Mouse (Mus musculus) right cerebral cortex, postnatal 25 days (tissue): ENCODE results near the gene Ssrp1.
A peak's percentile ranks its signal among the peaks of the same experiment; 100 is the strongest.

Experiments used
- DNase-seq: peaks from one replicate; pipeline ENCODE4 v3.0.0; 2022

Gene Ssrp1

GRCm38 (mm10) chr2:85037047-85038026 lies at the start of gene Ssrp1, which contains the start of gene P2rx3:
Gene Ssrp1, plus strand, starts transcription at chr2:85037234.
Gene P2rx3, minus strand, starts transcription at chr2:85037462.
- DNase-seq, result peak; percentile 90

GRCm38 (mm10) chr2:84987930-84988329 lies 49.1 kb upstream of the Ssrp1 start, which contains the start of gene Prg3:
Gene Prg3, plus strand, starts transcription at chr2:84988215.
- DNase-seq, result no peak

GRCm38 (mm10) chr2:84996376-84996775 lies 40.7 kb upstream of the Ssrp1 start:
- DNase-seq, result no peak

GRCm38 (mm10) chr2:84999486-85000181 lies 37.4 kb upstream of the Ssrp1 start:
- no peak for DNase-seq

- DNase-seq, result no peak
Measured at GRCm38 (mm10) chr2:85001497-85001896, 35.5 kb upstream of the Ssrp1 start.

- DNase-seq, result no peak
Measured at GRCm38 (mm10) chr2:85002575-85002974, 34.5 kb upstream of the Ssrp1 start.

- DNase-seq, result peak; percentile 41
Measured at GRCm38 (mm10) chr2:85004341-85004740, 32.7 kb upstream of the Ssrp1 start.

GRCm38 (mm10) chr2:85006600-85006999 lies 30.4 kb upstream of the Ssrp1 start:
- DNase-seq, result no peak

- DNase-seq, result no peak
Measured at GRCm38 (mm10) chr2:85007729-85008128, 29.3 kb upstream of the Ssrp1 start.

GRCm38 (mm10) chr2:85009212-85009611 lies 27.8 kb upstream of the Ssrp1 start:
- DNase-seq, result no peak

GRCm38 (mm10) chr2:85011906-85012604 lies 25.0 kb upstream of the Ssrp1 start:
- DNase-seq, result no peak

GRCm38 (mm10) chr2:85012679-85013078 lies 24.4 kb upstream of the Ssrp1 start:
- DNase-seq, result no peak

GRCm38 (mm10) chr2:85013826-85014587 lies 23.0 kb upstream of the Ssrp1 start:
- DNase-seq, result no peak

- DNase-seq, result no peak
Measured at GRCm38 (mm10) chr2:85014588-85014982, 22.4 kb upstream of the Ssrp1 start.

- no peak for DNase-seq
Measured at GRCm38 (mm10) chr2:85022043-85022442, 15.0 kb upstream of the Ssrp1 start.

- DNase-seq, result no peak
Measured at GRCm38 (mm10) chr2:85026178-85026577, 10.9 kb upstream of the Ssrp1 start.

GRCm38 (mm10) chr2:85027281-85027680 lies 9.8 kb upstream of the Ssrp1 start:
- no peak for DNase-seq

GRCm38 (mm10) chr2:85029897-85030296 lies 7.1 kb upstream of the Ssrp1 start:
- DNase-seq, result no peak

- DNase-seq, result no peak
Measured at GRCm38 (mm10) chr2:85030989-85031388, 6.0 kb upstream of the Ssrp1 start.

GRCm38 (mm10) chr2:85033121-85033520 lies 3.9 kb upstream of the Ssrp1 start:
- no peak for DNase-seq

- no peak for DNase-seq
Measured at GRCm38 (mm10) chr2:85034169-85034568, 2.9 kb upstream of the Ssrp1 start.

- DNase-seq, result no peak
Measured at GRCm38 (mm10) chr2:85036507-85037046, 457 bp upstream of the Ssrp1 start.
